Mouse (Mus musculus) MEL (cell line): ENCODE data around the gene Spata7. TPM values are rescaled to one million over a fixed set of nuclear protein-coding genes. Genes with fewer than 3 reads are reported as not detected.

Source experiments
- DNase-seq: peaks from one replicate; pipeline ENCODE4 v3.0.0; 2011; ENCODE audit warnings: low read depth, low spot score
- H3K27ac ChIP-seq: 2 replicates; pipeline ENCODE4 v1.5.1; 2012; ENCODE audit warnings: low read depth, mild to moderate bottlenecking, control low read depth, low read length, moderate library complexity; ENCODE audit not compliant: control insufficient read depth
- H3K27me3 ChIP-seq, 2 experiments: fragments of 150-350 bp in 1 of 2; sonication (generic) in 1 of 2; 2 replicates each; pipeline ENCODE4 v1.6.1; 2012; ENCODE audit warnings: low read length in 2 of 2, mild to moderate bottlenecking in 2 of 2, improper control_type of control experiment in 1 of 2, moderate library complexity in 1 of 2; ENCODE audit not compliant: insufficient read depth in 2 of 2, control insufficient read depth in 1 of 2
- H3K36me3 ChIP-seq, 2 experiments: 2 replicates each; pipeline ENCODE4 v1.6.1; 2012 to 2014; ENCODE audit warnings: low read length in 2 of 2, improper control_type of control experiment in 1 of 2, inconsistent platforms in 1 of 2, mild to moderate bottlenecking in 1 of 2; ENCODE audit not compliant: insufficient read depth in 2 of 2, control insufficient read depth in 1 of 2
- H3K4me1 ChIP-seq, 2 experiments: fragments of 150-350 bp in 1 of 2; sonication (generic) in 1 of 2; 2 replicates each; pipeline ENCODE4 v1.6.1; 2012; ENCODE audit warnings: low read length in 2 of 2, improper control_type of control experiment in 1 of 2, mild to moderate bottlenecking in 1 of 2; ENCODE audit not compliant: insufficient read depth in 2 of 2, control insufficient read depth in 1 of 2
- H3K4me3 ChIP-seq, 2 experiments: fragments of 150-350 bp in 1 of 2; sonication (generic) in 1 of 2; 2 replicates each; pipeline ENCODE4 v1.5.1; 2012; ENCODE audit warnings: low read depth in 2 of 2, low read length in 2 of 2, mild to moderate bottlenecking in 2 of 2, moderate library complexity in 2 of 2, control low read depth in 1 of 2, improper control_type of control experiment in 1 of 2; ENCODE audit not compliant: control insufficient read depth in 1 of 2, insufficient read depth in 1 of 2
- H3K79me2 ChIP-seq: 2 replicates; pipeline ENCODE4 v1.6.1; 2012; ENCODE audit warnings: mild to moderate bottlenecking, low read length, moderate library complexity; ENCODE audit not compliant: control insufficient read depth, poor library complexity, insufficient read depth
- H3K9ac ChIP-seq: 2 replicates; pipeline ENCODE4 v1.6.1; 2012; ENCODE audit warnings: low read depth, mild to moderate bottlenecking, control low read depth, low read length, moderate library complexity; ENCODE audit not compliant: control insufficient read depth, poor library complexity, severe bottlenecking
- H3K9me3 ChIP-seq: fragments of 150-350 bp; sonication (generic); replicated peaks from 2 replicates; pipeline ENCODE4 v1.6.1; 2012; ENCODE audit warnings: mild to moderate bottlenecking, low read length, improper control_type of control experiment, moderate library complexity; ENCODE audit not compliant: insufficient read depth
- CHD2 ChIP-seq: IDR thresholded peaks from 2 replicates; pipeline ENCODE4 v1.6.1; 2011; ENCODE audit warnings: low read length, improper control_type of control experiment
- CTCF ChIP-seq, 3 experiments: IDR thresholded peaks in 2 of 3; conservative IDR thresholded peaks in 1 of 3; 2 replicates each; pipeline ENCODE4 v1.5.1; 2011 to 2012; ENCODE audit warnings: low read length in 3 of 3, low read depth in 2 of 3, mild to moderate bottlenecking in 2 of 3, improper control_type of control experiment in 1 of 3, inconsistent platforms in 1 of 3, mixed read lengths in 1 of 3, moderate library complexity in 1 of 3; ENCODE audit not compliant: control insufficient read depth in 1 of 3, insufficient read depth in 1 of 3, poor library complexity in 1 of 3, severe bottlenecking in 1 of 3
- EP300 ChIP-seq, 2 experiments: IDR thresholded peaks; 2 replicates each; pipeline ENCODE4 v1.6.1; 2011; ENCODE audit warnings: improper control_type of control experiment in 2 of 2, low read length in 2 of 2, low read depth in 1 of 2, mild to moderate bottlenecking in 1 of 2
- GATA1 ChIP-seq: IDR thresholded peaks from 2 replicates; pipeline ENCODE4 v1.6.1; 2011; ENCODE audit warnings: low read depth, low read length, improper control_type of control experiment
- HCFC1 ChIP-seq: IDR thresholded peaks from 2 replicates; pipeline ENCODE4 v1.6.1; 2012; ENCODE audit warnings: low read depth, mild to moderate bottlenecking, inconsistent platforms, low read length, improper control_type of control experiment, moderate library complexity
- KAT2A ChIP-seq: conservative IDR thresholded peaks from 2 replicates; pipeline ENCODE4 v1.6.1; 2012; ENCODE audit warnings: low read depth, low read length, improper control_type of control experiment, inconsistent platforms
- MAX ChIP-seq: IDR thresholded peaks from 2 replicates; pipeline ENCODE4 v1.6.1; 2011; ENCODE audit warnings: low read length, improper control_type of control experiment
- MYB ChIP-seq: IDR thresholded peaks from 2 replicates; pipeline ENCODE4 v1.6.1; 2011; ENCODE audit warnings: mild to moderate bottlenecking, low read depth, low read length, improper control_type of control experiment
- NELFE ChIP-seq: IDR thresholded peaks from 2 replicates; pipeline ENCODE4 v1.6.1; 2011; ENCODE audit warnings: low read depth, low read length, improper control_type of control experiment
- POLR2AphosphoS2 ChIP-seq: IDR thresholded peaks from 2 replicates; pipeline ENCODE4 v1.6.1; 2011; ENCODE audit warnings: low read length, improper control_type of control experiment
- POLR2AphosphoS5 ChIP-seq: IDR thresholded peaks from 2 replicates; pipeline ENCODE4 v1.6.1; 2012; ENCODE audit warnings: low read depth, borderline replicate concordance, mild to moderate bottlenecking, inconsistent platforms, low read length, moderate library complexity, mixed read lengths
- RCOR1 ChIP-seq: IDR thresholded peaks from 2 replicates; pipeline ENCODE4 v1.6.1; 2012; ENCODE audit warnings: low read depth, mild to moderate bottlenecking, inconsistent platforms, low read length, improper control_type of control experiment
- SIN3A ChIP-seq: IDR thresholded peaks from 2 replicates; pipeline ENCODE4 v1.6.1; 2012; ENCODE audit warnings: low read length, improper control_type of control experiment, inconsistent platforms
- SMC3 ChIP-seq: IDR thresholded peaks from 2 replicates; pipeline ENCODE4 v1.6.1; 2011; ENCODE audit warnings: low read depth, low read length, improper control_type of control experiment
- TAL1 ChIP-seq: IDR thresholded peaks from 2 replicates; pipeline ENCODE4 v1.6.1; 2012; ENCODE audit warnings: mild to moderate bottlenecking, inconsistent platforms, low read length, moderate library complexity, mixed read lengths
- TBP ChIP-seq: IDR thresholded peaks from 2 replicates; pipeline ENCODE4 v1.8.0; 2011; ENCODE audit warnings: low read depth, low read length, improper control_type of control experiment
- UBTF ChIP-seq: IDR thresholded peaks from 2 replicates; pipeline ENCODE4 v1.6.1; 2012; ENCODE audit warnings: low read depth, mild to moderate bottlenecking, inconsistent platforms, low read length, improper control_type of control experiment, moderate library complexity, borderline replicate concordance; ENCODE audit not compliant: insufficient read depth
- USF2 ChIP-seq, 2 experiments: IDR thresholded peaks; 2 replicates each; pipeline ENCODE4 v1.6.1; 2011 to 2012; ENCODE audit warnings: improper control_type of control experiment in 2 of 2, low read length in 2 of 2, borderline replicate concordance in 1 of 2, inconsistent platforms in 1 of 2, low read depth in 1 of 2, mild to moderate bottlenecking in 1 of 2; ENCODE audit not compliant: insufficient read depth in 1 of 2
- ZC3H11A ChIP-seq: IDR thresholded peaks from 2 replicates; pipeline ENCODE4 v1.6.1; 2012; ENCODE audit warnings: low read depth, mild to moderate bottlenecking, inconsistent platforms, low read length, improper control_type of control experiment
- ZKSCAN1 ChIP-seq: IDR thresholded peaks from 2 replicates; pipeline ENCODE4 v1.6.1; 2012; ENCODE audit warnings: low read depth, mild to moderate bottlenecking, inconsistent platforms, low read length, improper control_type of control experiment, moderate library complexity
- ZMIZ1 ChIP-seq: IDR thresholded peaks from 2 replicates; pipeline ENCODE4 v1.6.1; 2012; ENCODE audit warnings: low read depth, mild to moderate bottlenecking, inconsistent platforms, low read length, improper control_type of control experiment, moderate library complexity
- ZNF384 ChIP-seq: IDR thresholded peaks from 2 replicates; pipeline ENCODE4 v1.6.1; 2012; ENCODE audit warnings: low read depth, mild to moderate bottlenecking, inconsistent platforms, low read length, improper control_type of control experiment
- polyA plus RNA-seq, 2 experiments: library from polyadenylated mRNA; stranded (reverse) in 1 of 2; unstranded in 1 of 2; fragments of >175 nt in 1 of 2; fragments of >200 nt in 1 of 2; gene quantifications; 2 replicates each; pipeline versions ENCODE4 v1.2.1 to v1.2.4; 2012; ENCODE audit warnings: low replicate concordance in 2 of 2, low read depth in 1 of 2; ENCODE audit not compliant: insufficient read length in 2 of 2, insufficient read depth in 1 of 2, missing spikeins in 1 of 2
- total RNA-seq: library from RNA; depleted of rRNA; stranded (reverse); fragments of 300-350 nt; gene quantifications from 2 replicates; pipeline ENCODE4 v1.2.3, GENCODE M21; 2012

The Spata7 gene
- total and polyA plus RNA-seq, 3 experiments, result 4.0 to 5.5 TPM; not detected in 1

GRCm38 (mm10) chr12:98713621-98714103 is 85.7 kb downstream of the Spata7 start:
- Histone ChIP-seq H3K4me3 (no peak overlapping the region), H3K4me1 (no peaks in the 10 kb centered on the region), H3K9me3 (no peaks in the 10 kb centered on the region), H3K36me3 (no peaks in the 10 kb centered on the region), H3K27ac (no peak overlapping the region), H3K9ac (no peak overlapping the region), H3K79me2 (no peaks in the 10 kb centered on the region), H3K27me3 (no peaks in the 10 kb centered on the region)
- TF ChIP-seq SMC3 (no peak), TBP (no peak)
- no peak for DNase-seq

- H3K4me1 ChIP-seq, result no peaks in the 10 kb centered on the region
- no peak overlapping the region for H3K9ac ChIP-seq
- H3K4me3 ChIP-seq, result no peak overlapping the region
- no peak for DNase-seq
- H3K9me3 ChIP-seq, result no peaks in the 10 kb centered on the region
- no peak overlapping the region for H3K27ac ChIP-seq
- no peaks in the 10 kb centered on the region for H3K36me3 ChIP-seq
- no peak for TF ChIP-seq HCFC1
- no peak for TF ChIP-seq ZC3H11A
- TF ChIP-seq RCOR1, result no peak
- no peak for TF ChIP-seq CHD2
- no peak for TF ChIP-seq GATA1
- TF ChIP-seq USF2 (IDR thresholded peaks at IDR 0.05; ENCODE audit: borderline replicate concordance in 1 of 2, insufficient read depth in 1 of 2, low read depth in 1 of 2, low read length in 2 of 2), result no peak
- no peak for TF ChIP-seq MYB
- TF ChIP-seq TAL1, result no peak
- TF ChIP-seq, all 39 proteins: peak for 0
- Histone ChIP-seq H3K27me3 (no peaks in the 10 kb centered on the region), H3K79me2 (no peaks in the 10 kb centered on the region)
Observed at GRCm38 (mm10) chr12:98714757-98715156, 86.8 kb downstream of the Spata7 start.

- TF ChIP-seq MAX, result no peak
- no peak for TF ChIP-seq CTCF (IDR thresholded peaks at IDR 0.05 in 2 of 3, conservative IDR thresholded peaks at IDR 0.05 in 1 of 3; ENCODE audit: control insufficient read depth in 1 of 3, insufficient read depth in 1 of 3, low read depth in 2 of 3, low read length in 3 of 3, poor library complexity in 1 of 3, severe bottlenecking in 1 of 3)
- no peak for TF ChIP-seq KAT2A
- TF ChIP-seq ZC3H11A, result no peak
- TF ChIP-seq POLR2AphosphoS5, result no peak
- TF ChIP-seq EP300 (IDR thresholded peaks at IDR 0.05; ENCODE audit: low read depth in 1 of 2, low read length in 2 of 2), result no peak
- no peak for TF ChIP-seq POLR2AphosphoS2
- no peak for TF ChIP-seq NELFE
- TF ChIP-seq ZKSCAN1, result no peak
- no peak for TF ChIP-seq ZMIZ1
- TF ChIP-seq SIN3A, result no peak
- TF ChIP-seq UBTF, result no peak
- TF ChIP-seq TAL1, result no peak
- TF ChIP-seq HCFC1, result no peak
- no peak for TF ChIP-seq ZNF384
- Histone ChIP-seq H3K4me1 (no peaks in the 10 kb centered on the region), H3K79me2 (no peaks in the 10 kb centered on the region), H3K4me3 (no peak overlapping the region), H3K9ac (no peak overlapping the region), H3K9me3 (no peaks in the 10 kb centered on the region), H3K27ac (no peak overlapping the region), H3K36me3 (no peaks in the 10 kb centered on the region), H3K27me3 (no peaks in the 10 kb centered on the region)
- no peak for DNase-seq
Observed at GRCm38 (mm10) chr12:98716142-98716541, 88.2 kb downstream of the Spata7 start.
